Mouse (Mus musculus) adrenal gland, postnatal 36 days (tissue): Measurements from ENCODE around the gene Ccr3. TPM values are rescaled to one million over a fixed set of nuclear protein-coding genes. Genes with fewer than 3 reads are reported as not detected.
A peak's percentile ranks its signal among the peaks of the same experiment; 100 is the strongest.
"Not testable (repeated sequence)": the region's sequence is repeated elsewhere in the genome, so short reads cannot be mapped to it uniquely, and the experiment has no call there.

ENCODE experiments used
- DNase-seq, 2 experiments: peaks; one replicate each; pipeline ENCODE4 v3.0.0; 2021; ENCODE audit warnings: mixed read lengths in 1 of 2
- long read RNA-seq, 2 experiments: library from polyadenylated mRNA; stranded (forward); transcript quantifications; one replicate each; pipeline ENCODE4 v2.0.0; 2021; ENCODE audit warnings: borderline sequencing depth in 2 of 2
- total RNA-seq, 2 experiments: library from RNA; stranded (reverse); gene quantifications; 2 replicates each; pipeline ENCODE4 v1.2.3; 2021

The Ccr3 gene
- total RNA-seq: under 1 TPM in 1 of 2 experiments, not detected in 1; 0.10 TPM
- long read RNA-seq, experiment 1: 0 reads
- long read RNA-seq, experiment 2: 0 reads

DNA sequence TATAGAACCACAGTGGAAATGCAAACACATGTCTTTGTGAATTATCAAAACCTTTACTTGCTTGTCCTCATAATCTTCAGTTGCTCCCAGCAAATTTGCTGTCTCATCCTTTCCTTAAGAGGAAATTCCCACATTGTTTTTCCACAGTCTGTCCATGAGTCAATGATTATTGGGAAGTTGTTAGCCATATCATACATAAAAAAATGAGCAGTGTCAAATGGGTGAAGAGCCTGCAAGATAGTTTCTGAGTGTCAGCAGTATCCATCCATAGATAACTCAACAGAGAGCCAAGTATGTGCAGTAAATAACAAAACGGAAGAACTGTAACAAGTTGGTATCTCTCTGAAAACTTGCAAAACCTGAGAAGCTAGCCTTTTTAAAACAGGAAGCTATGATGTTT, at the start of gene Ccr3:
TSS of gene Ccr3 (plus strand) at position 301 of the 400 bp plus-strand sequence.
- DNase-seq: no peak

GRCm38 (mm10) chr9:123975630-123976029, 46.1 kb upstream of the Ccr3 start:
- no peak for DNase-seq

GRCm38 (mm10) chr9:123976876-123977663, 44.7 kb upstream of the Ccr3 start:
- no peak for DNase-seq

GRCm38 (mm10) chr9:123978308-123978707, 43.5 kb upstream of the Ccr3 start, which contains the start of gene Ccr1l1:
Gene Ccr1l1, minus strand, starts transcription at chr9:123978408.
- DNase-seq: no peak

GRCm38 (mm10) chr9:123980858-123981475, 40.8 kb upstream of the Ccr3 start:
- DNase-seq: not testable (repeated sequence)

GRCm38 (mm10) chr9:123981909-123982308, 39.9 kb upstream of the Ccr3 start:
- DNase-seq: no peak

GRCm38 (mm10) chr9:123982720-123983119, 39.1 kb upstream of the Ccr3 start:
- no peak for DNase-seq

- DNase-seq: no peak
Measured at GRCm38 (mm10) chr9:123984943-123985342, 36.8 kb upstream of the Ccr3 start.

- DNase-seq: no peak
Measured at GRCm38 (mm10) chr9:123986217-123986616, 35.6 kb upstream of the Ccr3 start.

GRCm38 (mm10) chr9:123989671-123990070, 32.1 kb upstream of the Ccr3 start:
- no peak for DNase-seq

- no peak for DNase-seq
Measured at GRCm38 (mm10) chr9:123991312-123991906, 30.4 kb upstream of the Ccr3 start.

GRCm38 (mm10) chr9:123997719-123998118, 24.1 kb upstream of the Ccr3 start:
- no peak for DNase-seq

- no peak for DNase-seq
Measured at GRCm38 (mm10) chr9:123999784-124000183, 22.0 kb upstream of the Ccr3 start.

GRCm38 (mm10) chr9:124012691-124013090, 9.1 kb upstream of the Ccr3 start:
- no peak for DNase-seq

GRCm38 (mm10) chr9:124013270-124013669, 8.5 kb upstream of the Ccr3 start:
- DNase-seq: no peak

DNA sequence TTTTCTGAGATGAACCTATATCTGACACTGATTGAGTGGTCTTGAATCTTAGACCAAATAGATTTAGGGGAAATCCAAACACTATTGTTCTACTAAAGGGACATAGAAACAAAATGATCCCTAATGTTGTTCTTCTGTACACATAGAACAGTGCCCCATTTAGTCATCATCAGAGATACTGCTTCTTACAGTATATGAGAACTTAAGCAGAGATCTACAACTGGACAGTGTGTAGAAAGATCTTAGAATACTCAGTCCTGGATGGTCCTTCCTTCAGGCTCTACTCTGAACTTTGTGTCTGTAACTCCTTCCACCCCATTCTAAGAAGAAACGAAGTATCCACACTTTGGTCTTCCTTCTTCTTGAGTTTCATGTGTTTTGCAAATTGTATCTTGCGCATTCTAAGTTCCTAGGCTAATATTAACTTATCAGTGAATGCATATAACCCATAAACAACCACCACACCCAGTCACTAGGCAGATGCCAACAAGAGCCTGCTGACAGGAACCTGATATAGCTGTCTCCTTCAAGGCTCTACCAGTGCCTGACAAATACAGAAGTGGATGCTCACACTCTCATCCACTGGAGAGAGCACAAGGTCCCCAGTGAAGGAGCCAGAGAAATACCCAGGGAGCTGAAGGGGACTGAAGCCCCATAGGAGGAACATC, 6.7 kb upstream of the Ccr3 start:
- DNase-seq: no peak

DNA sequence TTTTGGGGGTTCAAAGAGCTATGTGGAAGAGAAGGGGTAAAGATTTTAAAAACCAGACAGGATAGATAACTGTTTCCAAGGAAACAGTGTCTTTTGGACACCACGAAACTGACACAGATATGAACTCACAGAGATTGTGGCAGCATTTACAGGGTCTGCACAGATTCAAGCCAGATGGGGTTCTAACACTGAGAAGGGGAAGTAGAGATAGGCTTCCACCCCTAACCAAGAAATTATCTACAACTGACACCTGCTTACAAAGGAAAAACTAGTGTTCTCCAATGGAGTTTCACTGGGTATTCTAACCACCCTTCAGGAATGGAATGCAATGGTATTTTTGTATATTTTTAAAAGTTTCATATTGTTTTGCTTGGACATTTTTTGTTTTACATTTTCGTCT, 5.7 kb upstream of the Ccr3 start:
- no peak for DNase-seq

DNA sequence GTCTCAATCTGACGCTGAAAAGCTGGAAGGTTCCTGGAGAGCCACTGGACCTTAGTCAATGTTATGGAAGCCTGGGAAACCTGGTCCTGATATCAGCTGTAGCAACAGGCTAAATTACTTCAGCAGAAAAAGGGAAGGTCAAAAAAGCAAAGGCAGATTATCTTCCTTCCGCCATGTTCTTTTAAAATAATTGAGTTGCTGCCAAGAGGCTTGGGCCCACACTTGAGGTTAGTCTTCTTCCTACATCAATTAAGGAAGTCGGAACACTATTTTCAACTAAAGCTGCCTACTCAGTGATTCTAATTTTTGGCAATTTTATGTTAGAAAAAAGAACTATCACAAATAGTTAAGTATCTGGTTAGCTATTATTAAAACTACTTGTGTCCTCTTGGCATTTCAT, 1.9 kb upstream of the Ccr3 start:
- no peak for DNase-seq

- DNase-seq: peak in 1 of 2 experiments; percentile 16
Measured at GRCm38 (mm10) chr9:124033345-124033744, 11.6 kb downstream of the Ccr3 start.

GRCm38 (mm10) chr9:124037707-124038106, 15.9 kb downstream of the Ccr3 start:
- peak; percentile 72 to 77 for DNase-seq

GRCm38 (mm10) chr9:124038158-124038582, 16.4 kb downstream of the Ccr3 start:
- no peak for DNase-seq

GRCm38 (mm10) chr9:124038949-124039348, 17.2 kb downstream of the Ccr3 start:
- DNase-seq: no peak
